Mouse (Mus musculus) liver, embryonic 13.5 days (tissue): ENCODE measurements at regions not wholly inside any gene's neighbourhood (a gene's known extent, or its start where the extent isn't known, plus 50 kb on each side); places are given as distances from the start of the nearest gene placed in this dataset.

ENCODE experiments used
- ATAC-seq: fragments of 200-750 bp; cut with Nextera tagmentation; 2 replicates; pipeline ENCODE4 v1.8.0; 2017; ENCODE audit warnings: low read depth, mild to moderate bottlenecking, moderate number of reproducible peaks, moderate library complexity
- DNase-seq: peaks from one replicate; pipeline ENCODE4 v3.0.0; 2022
- H3K27ac ChIP-seq: fragments of 300-500 bp; sonication (generic); 2 replicates; pipeline ENCODE4 v1.5.1; 2015; ENCODE audit warnings: moderate library complexity, mild to moderate bottlenecking, inconsistent platforms
- H3K27me3 ChIP-seq: fragments of 300-500 bp; sonication (generic); 2 replicates; pipeline ENCODE4 v1.6.1; 2015; ENCODE audit warnings: mild to moderate bottlenecking, inconsistent platforms
- H3K36me3 ChIP-seq: fragments of 300-500 bp; sonication (generic); 2 replicates; pipeline ENCODE4 v1.6.1; 2015; ENCODE audit warnings: mild to moderate bottlenecking, inconsistent platforms
- H3K4me1 ChIP-seq: fragments of 300-500 bp; sonication (generic); replicated peaks from 2 replicates; pipeline ENCODE4 v1.6.1; 2015; ENCODE audit warnings: inconsistent platforms
- H3K4me2 ChIP-seq: fragments of 300-500 bp; sonication (generic); 2 replicates; pipeline ENCODE4 v1.6.1; 2015; ENCODE audit warnings: inconsistent platforms, mild to moderate bottlenecking, moderate library complexity
- H3K4me3 ChIP-seq: fragments of 300-500 bp; sonication (generic); replicated peaks from 2 replicates; pipeline ENCODE4 v1.5.1; 2015; ENCODE audit warnings: mild to moderate bottlenecking, inconsistent platforms
- H3K9ac ChIP-seq: fragments of 300-500 bp; sonication (generic); 2 replicates; pipeline ENCODE4 v1.6.1; 2015; ENCODE audit warnings: mild to moderate bottlenecking, inconsistent platforms
- H3K9me3 ChIP-seq: fragments of 300-500 bp; sonication (generic); replicated peaks from 2 replicates; pipeline ENCODE4 v1.6.1; 2016; ENCODE audit warnings: inconsistent platforms
- WGBS: fragments of 180-500 bp; shearing (Covaris S2); methylation state at CpG from one replicate; pipeline ENCODE4 v1.1.7; 2015; ENCODE audit not compliant: insufficient replicate concordance; 5-methylcytosine and 5-hydroxymethylcytosine counted together

DNA sequence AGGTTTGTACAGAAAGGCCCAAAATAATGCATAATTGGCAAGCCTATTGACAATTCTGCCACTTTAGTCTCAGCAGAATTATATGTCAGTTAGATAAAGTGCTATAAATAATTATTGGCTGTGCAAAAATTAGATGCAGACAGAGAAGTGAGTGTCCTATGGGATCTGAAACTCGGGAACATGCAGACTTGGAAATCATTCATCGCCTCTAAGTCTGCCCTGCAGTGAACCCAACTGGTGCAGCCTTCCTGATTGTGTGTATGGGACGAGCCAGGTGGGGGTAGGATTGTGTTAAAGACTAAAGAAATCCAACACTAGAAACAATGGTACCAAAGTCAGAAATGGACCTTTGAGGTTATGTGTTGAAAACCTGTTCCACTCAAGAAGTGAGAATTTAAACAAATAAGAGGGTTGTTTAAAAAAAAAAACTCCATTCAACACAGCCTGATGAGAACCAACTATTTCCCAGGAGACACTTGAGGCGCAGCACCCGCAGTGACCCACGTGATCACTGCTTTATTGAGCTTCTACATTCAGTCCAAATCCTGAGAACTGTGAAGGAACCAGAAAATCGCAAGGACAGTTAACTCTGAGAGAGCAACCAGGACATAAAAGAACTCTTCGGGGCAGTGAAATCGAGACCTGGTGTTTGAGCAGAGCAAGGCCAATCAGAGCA, 57.4 kb upstream of the Acsl1 start:
- no peak overlapping the region for H3K27ac ChIP-seq

DNA sequence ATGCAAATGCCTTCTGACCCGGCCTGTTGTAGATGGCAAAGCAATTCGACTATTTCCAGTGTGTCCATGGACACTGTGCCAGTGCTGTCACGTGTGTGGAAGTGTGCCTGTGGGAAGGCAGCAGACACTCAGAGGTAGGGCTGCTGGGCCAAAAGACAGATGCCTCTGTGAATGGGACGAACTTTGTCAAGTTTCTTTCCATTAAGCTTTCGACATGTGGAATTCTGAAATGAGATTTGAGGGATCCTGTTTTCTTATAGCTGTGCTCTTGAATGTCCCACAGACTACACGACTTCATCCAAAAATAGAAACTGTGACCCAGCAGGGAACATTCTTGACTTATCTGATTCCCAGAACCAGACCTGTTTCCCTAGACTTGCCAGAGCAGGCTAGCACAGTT, 56.0 kb upstream of the Acsl1 start:
- WGBS: 65% methylated on average over 6 of the region's 6 CpGs
- ATAC-seq: no peak

More for the DNA sequence above, 57.4 kb upstream of the Acsl1 start:
- WGBS: 68% methylated on average over 9 of the region's 9 CpGs
- no peaks in the 10 kb centered on the region for H3K36me3 ChIP-seq
- DNase-seq (no peak), ATAC-seq (no peak)
- no peaks in the 10 kb centered on the region for H3K27me3 ChIP-seq
- no peak overlapping the region for H3K9ac ChIP-seq
- H3K4me1 ChIP-seq: no peaks in the 10 kb centered on the region
- no peak overlapping the region for H3K4me2 ChIP-seq
- H3K4me3 ChIP-seq: no peak overlapping the region
- H3K9me3 ChIP-seq: 0 out of 2 replicates have a peak, but pooled peaks cover 3% of the 10 kb centered on the region

DNA sequence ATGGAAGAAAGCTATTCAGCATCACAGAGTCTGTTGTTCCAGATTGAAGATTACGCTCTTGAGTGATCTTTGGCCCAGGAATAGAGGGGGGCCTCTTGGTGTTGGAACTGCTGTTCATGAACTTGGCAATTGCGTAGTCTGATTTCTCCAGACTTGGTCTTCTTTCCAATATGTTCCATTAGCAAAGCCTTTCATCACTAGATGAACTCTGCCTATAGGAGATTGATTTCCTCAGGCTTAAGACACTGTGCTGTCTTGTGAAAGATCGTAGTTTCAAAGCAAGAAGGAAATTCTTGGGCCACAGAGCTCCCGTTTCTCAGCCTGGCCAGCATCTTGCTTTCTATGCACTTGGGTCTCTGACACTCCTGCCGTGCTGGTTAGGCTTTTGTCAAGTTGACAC, 51.4 kb upstream of the Acsl1 start:
- Histone ChIP-seq H3K36me3 (no peaks in the 10 kb centered on the region), H3K27me3 (no peaks in the 10 kb centered on the region), H3K4me3 (no peak overlapping the region), H3K4me1 (no peaks in the 10 kb centered on the region), H3K4me2 (no peak overlapping the region), H3K9ac (no peak overlapping the region), H3K9me3 (no peaks in the 10 kb centered on the region), H3K27ac (no peak overlapping the region)
- 66% methylated on average over 5 of the region's 5 CpGs for WGBS
- ATAC-seq: no peak
- DNase-seq: no peak

More for the DNA sequence above, 56.0 kb upstream of the Acsl1 start:
- Histone ChIP-seq H3K36me3 (no peaks in the 10 kb centered on the region), H3K4me3 (no peak overlapping the region), H3K4me1 (no peaks in the 10 kb centered on the region), H3K27me3 (no peaks in the 10 kb centered on the region), H3K9me3 (0 out of 2 replicates have a peak, but pooled peaks cover 3% of the 10 kb centered on the region), H3K27ac (no peak overlapping the region), H3K9ac (no peak overlapping the region), H3K4me2 (no peak overlapping the region)
- no peak for DNase-seq

DNA sequence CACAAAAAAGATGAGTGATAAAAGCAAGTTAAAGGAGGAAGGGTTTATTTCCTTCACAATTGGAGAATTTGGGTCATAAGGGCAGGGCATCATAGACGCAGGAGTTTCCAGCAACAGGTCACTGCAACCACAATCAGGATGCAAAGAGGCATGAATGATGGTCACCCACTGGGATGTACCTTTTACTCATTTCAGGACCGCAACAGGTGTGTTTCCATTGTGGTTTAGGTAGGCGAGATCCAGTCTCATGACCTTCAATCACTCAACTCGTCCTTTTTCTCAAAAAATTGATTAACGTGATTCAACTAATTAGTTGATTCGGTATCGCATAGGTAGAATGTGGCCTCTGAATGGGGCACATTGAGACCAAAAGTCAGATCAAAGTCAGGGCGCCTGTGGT, 50.4 kb upstream of the Acsl1 start:
- Histone ChIP-seq H3K4me1 (no peaks in the 10 kb centered on the region), H3K27me3 (no peaks in the 10 kb centered on the region), H3K27ac (no peak overlapping the region), H3K9me3 (no peaks in the 10 kb centered on the region), H3K9ac (no peak overlapping the region), H3K36me3 (no peaks in the 10 kb centered on the region), H3K4me2 (no peak overlapping the region), H3K4me3 (no peak overlapping the region)
- no peak for ATAC-seq
- 66% methylated on average over 8 of the region's 8 CpGs for WGBS
- DNase-seq: no peak
